Mouse (Mus musculus): ENCODE data around the gene Gm47996.

DNA sequence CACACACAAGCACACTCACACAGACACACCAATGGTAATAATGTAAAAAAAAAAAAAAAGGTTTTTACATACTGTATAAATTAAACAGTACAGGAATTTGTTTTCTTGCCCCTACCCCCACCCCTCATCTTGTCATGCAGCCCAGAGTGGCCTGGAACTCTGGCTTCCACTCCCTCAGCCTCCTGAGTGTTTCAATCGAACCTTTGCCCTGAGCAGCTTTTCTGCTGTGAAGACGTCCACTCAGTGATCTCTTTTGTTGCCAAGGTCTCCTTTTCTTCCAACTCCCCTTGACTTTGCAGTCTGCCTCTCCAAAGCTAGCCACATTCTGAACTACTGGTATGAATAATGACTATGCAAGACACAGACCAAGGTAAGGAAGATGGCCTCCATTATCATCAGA lies 35.9 kb downstream of the Gm47996 start:
- TF ChIP-seq POLR2A (IDR thresholded peaks at IDR 0.05; ENCODE audit: extremely low read depth, insufficient read depth, low read length): no peak
- no peak for TF ChIP-seq CTCF (IDR thresholded peaks at IDR 0.05; ENCODE audit: low read depth, low read length)

Data from liver, adult 2 months (tissue).